Mouse (Mus musculus): ENCODE measurements around the gene Ripor3.

The Ripor3 gene

DNA sequence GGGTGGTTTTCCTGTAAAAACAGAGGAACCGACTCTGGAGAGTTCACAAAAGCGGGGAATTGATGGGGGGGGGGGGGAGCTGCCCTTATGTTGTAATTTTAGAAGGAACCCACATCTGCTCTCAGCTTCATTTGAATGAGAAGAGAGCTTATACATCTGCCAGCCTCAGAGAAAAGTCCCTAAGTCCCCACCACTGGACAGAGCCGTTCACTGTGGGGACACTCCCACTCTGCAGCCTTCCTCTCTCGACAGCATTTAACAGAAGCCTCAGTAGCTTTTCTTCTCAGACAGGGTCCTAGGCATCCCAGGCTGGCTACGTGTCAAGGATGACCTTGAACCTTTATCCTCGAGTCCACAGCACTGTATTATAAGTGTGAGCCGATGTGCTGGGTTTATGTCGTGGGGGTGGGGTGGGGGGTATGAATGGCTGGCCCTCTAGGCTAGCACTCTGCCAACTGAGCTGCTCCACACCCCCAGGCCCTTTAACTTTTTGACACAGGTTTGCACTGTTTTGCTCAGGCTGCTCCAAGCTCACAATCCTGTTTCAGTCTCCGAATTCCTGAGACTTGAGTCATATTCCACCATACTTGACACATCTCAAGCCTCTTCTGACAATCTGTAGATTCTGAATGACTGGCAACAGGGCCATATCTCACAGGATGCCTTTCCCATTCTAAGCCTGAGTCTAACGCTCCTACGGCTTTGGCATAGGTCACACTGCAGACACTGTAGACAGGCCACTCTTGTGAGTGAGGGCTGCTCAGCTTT is 70.6 kb downstream of the Ripor3 start:
- in situ Hi-C loops (cut with MboI, MseI), result loop anchor here (10.0 to 25.0 kb wide), 5 partner anchors 875 to 1928 kb away; partner anchors contain the start of genes Cse1l (in 1 of the 2), Stau1 (in 1 of the 2) and Znfx1 (in 1 of the 2)

DNA sequence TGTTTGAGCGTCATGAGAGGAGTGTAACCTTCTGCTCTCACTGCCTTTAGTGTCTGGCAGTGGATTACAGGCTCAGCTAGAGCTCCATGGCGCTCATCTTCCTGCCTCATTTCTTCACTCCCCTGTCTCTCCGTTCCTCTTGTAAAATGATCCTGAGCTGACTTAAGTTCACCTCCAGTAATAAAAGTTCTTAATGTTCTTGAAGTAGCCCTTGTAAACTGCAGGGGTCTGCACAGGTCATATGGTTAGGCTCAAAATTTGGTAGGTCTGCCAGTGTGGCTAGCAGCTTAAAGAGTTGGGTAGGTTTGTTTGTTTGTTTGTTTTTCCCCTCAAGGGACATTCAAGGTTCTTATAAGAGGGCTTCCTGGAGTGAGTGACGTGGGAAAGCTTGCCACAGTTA is 71.2 kb downstream of the Ripor3 start:
- in situ Hi-C loops (cut with MboI, MseI), result loop anchor here (10.0 to 25.0 kb wide), 4 partner anchors 952 to 1927 kb away; partner anchors contain the start of genes Cse1l (in 1 of the 2) and Stau1 (in 1 of the 2)

DNA sequence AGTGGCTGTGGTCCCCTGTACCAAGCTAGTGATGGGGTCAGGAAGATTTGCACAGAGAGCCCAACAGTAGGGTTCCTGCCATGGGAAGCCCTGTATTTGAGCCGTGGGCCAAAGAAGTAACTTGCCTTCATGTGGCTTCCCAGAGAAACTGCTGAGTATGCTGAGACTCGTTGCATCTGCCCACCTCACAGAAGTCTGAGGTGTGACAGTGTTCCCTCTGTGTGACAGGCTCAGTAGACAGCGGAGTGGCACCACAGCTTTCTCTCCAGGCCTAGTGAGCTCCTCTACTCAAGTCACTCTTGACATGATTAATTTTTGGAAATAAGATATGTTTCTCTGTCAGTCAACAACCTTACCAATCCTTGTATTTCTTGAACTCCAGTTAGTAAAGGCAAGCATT is 71.6 kb downstream of the Ripor3 start:
- in situ Hi-C loops (cut with MboI, MseI), result loop anchor here (10.0 to 25.0 kb wide), 4 partner anchors 951 to 1926 kb away; partner anchors contain the start of genes Cse1l (in 1 of the 2) and Stau1 (in 1 of the 2)

DNA sequence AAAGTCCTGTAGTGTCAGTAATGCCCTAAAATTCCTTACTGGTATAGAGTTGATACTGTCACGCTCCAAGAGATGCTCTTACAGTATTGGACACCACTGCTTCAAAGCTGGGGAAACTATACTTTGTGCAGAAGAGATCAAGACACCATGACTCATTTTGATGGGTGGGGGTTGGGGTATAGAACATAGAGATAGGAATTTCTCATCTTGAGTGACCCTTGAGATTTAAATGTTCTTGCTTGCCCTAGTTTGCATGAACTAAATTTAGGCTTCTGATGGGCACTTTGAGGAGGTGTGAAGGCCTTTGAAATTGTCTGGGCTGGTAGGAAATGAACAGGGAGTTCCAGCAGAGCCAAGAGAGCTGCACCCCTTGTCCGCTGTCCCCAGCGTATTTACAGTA is 74.5 kb downstream of the Ripor3 start:
- in situ Hi-C loops (cut with MboI, MseI), result loop anchor here (10.0 to 25.0 kb wide), 4 partner anchors 949 to 1924 kb away; partner anchors contain the start of genes Cse1l (in 1 of the 2) and Stau1 (in 1 of the 2)

DNA sequence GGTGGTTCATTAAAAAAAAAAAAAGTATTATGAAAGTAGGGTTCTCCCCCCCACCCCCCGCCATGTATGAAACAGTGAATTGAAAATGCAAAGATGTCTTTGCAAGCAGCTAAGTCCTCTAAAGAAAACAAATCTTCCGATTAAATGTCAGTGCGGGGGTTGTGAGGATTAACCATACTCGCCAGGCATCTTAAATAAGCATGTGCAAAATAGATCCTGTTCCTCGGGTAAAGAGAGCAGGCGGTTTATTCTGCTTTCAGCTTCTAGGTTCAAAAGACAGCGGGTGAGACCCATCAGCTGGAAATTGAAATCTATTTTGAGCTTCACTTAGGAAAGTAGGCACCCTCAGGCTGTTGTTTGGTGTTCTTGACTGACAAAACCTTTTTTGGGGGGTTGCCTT is 77.0 kb downstream of the Ripor3 start:
- in situ Hi-C loops (cut with MboI, MseI), result loop anchor here (10.0 to 25.0 kb wide), 4 partner anchors 946 to 1921 kb away; partner anchors contain the start of genes Cse1l (in 1 of the 2) and Stau1 (in 1 of the 2)

DNA sequence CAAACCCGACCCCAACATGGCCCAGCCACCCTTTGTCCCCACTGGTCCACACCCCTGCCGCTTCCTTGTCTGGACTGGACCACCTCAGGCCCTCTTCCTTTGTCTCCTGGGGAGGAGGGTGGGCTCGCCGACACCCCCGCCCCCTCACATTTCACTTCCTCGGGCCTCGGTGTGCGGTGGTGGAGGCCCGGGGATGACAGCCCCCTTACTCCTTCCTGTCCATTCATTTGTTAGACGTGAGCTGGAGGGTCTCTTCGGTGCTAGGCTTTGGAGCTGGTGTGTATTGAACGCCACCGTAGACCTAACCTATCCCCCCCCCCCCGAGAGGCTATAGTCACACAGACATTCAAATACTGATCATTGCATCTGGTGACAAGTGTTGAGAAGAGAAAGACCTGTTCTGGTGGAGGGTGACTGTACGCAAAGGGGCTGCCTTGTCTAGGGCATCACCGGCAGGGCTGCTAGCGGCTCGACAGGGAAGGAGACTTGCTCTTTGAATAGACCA is 77.6 kb downstream of the Ripor3 start:
- in situ Hi-C loops (cut with MboI, MseI), result loop anchor here (10.0 to 25.0 kb wide), 4 partner anchors 945 to 1920 kb away; partner anchors contain the start of genes Cse1l (in 1 of the 2) and Stau1 (in 1 of the 2)

DNA sequence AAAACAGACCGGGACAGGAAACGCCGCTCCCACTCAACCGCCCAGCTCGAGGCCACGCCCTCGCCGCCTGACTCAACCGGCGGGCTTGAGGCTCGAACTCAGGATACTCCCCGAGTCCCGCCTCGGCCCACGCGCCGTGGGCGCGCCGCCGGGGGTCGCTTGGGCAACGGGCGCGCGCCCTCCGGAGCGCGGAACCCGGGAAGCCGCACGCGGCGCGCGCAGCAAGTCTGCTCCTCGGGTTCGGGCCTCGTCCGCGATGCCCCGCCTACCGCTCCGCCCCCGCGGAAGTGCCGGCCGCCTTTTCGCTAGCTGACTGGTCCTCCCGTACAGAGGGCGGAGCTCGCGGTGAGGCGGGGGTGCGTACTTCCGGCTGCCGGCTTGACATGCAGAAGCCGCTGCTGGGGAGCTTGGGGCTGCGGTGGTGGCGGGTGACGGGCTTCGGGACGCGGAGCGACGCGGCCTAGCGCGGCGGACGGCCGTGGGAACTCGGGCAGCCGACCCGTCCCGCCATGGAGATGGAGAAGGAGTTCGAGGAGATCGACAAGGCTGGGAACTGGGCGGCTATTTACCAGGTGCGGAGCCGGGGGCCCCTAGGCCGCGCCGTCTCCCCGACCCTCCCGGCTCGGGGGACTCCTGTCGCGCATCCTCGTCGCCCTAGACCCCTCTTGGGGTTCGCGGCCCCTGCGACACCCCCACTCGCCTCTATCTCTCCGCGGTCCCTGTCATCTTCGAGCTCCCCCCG is 78.3 kb downstream of the Ripor3 start, which contains the start of gene Ptpn1:
Gene Ptpn1, plus strand, starts transcription at position 73 of the 742 bp plus-strand sequence.
- in situ Hi-C loops (cut with MboI, MseI), result loop anchor here (10.0 to 25.0 kb wide), 4 partner anchors 945 to 1920 kb away; partner anchors contain the start of genes Cse1l (in 1 of the 2) and Stau1 (in 1 of the 2)

DNA sequence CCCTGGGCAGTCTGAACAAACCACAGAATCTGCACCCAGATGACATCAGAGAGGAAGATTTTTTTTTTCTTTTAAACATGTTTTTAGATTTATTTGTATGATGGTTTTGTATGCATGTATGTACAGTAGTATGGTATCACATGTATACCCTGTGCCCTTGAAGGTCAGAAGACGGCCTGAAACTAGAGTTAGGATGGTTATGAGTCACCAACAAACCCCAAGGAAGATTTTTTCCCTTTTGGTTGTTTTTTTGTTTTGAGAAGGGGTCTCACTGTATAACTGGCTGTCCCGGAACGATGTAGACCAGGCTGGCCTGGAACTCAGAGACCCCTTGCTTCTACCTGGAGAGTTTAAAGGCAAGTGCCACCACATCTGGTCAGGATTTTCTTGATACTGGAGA is 79.4 kb downstream of the Ripor3 start:
- in situ Hi-C loops (cut with MboI, MseI), result loop anchor here (10.0 to 25.0 kb wide), 4 partner anchors 944 to 1919 kb away; partner anchors contain the start of genes Cse1l (in 1 of the 2) and Stau1 (in 1 of the 2)
